Mouse (Mus musculus): Measurements from ENCODE around the gene Trpc4ap. TPM values are rescaled to one million over a fixed set of nuclear protein-coding genes. Genes with fewer than 3 reads are reported as not detected.
A peak's percentile ranks its signal among the peaks of the same experiment; 100 is the strongest.
"Not testable (repeated sequence)": the region's sequence is repeated elsewhere in the genome, so short reads cannot be mapped to it uniquely, and the experiment has no call there.

The Trpc4ap gene
- 100 to 1,000 TPM; 147 to 153 TPM for total RNA-seq (2021)
- long read RNA-seq, experiment 1, transcript Trpc4ap-201 (19 exons, 3,204 nt), result major isoform, 387 of 458 reads
- long read RNA-seq, experiment 1, transcript Trpc4ap-202 (19 exons, 3,091 nt), result minor isoform, 14 of 458 reads
- long read RNA-seq, experiment 1, partial matches to known transcripts, result 16 of 458 reads
- long read RNA-seq, experiment 1, other reads (novel, unspliced or antisense), result 41 of 458 reads
- long read RNA-seq, experiment 2, transcript Trpc4ap-201 (19 exons, 3,204 nt), result major isoform, 304 of 358 reads
- long read RNA-seq, experiment 2, transcript Trpc4ap-202 (19 exons, 3,091 nt), result minor isoform, 6 of 358 reads
- long read RNA-seq, experiment 2, partial matches to known transcripts, result 17 of 358 reads
- long read RNA-seq, experiment 2, other reads (novel, unspliced or antisense), result 31 of 358 reads

DNA sequence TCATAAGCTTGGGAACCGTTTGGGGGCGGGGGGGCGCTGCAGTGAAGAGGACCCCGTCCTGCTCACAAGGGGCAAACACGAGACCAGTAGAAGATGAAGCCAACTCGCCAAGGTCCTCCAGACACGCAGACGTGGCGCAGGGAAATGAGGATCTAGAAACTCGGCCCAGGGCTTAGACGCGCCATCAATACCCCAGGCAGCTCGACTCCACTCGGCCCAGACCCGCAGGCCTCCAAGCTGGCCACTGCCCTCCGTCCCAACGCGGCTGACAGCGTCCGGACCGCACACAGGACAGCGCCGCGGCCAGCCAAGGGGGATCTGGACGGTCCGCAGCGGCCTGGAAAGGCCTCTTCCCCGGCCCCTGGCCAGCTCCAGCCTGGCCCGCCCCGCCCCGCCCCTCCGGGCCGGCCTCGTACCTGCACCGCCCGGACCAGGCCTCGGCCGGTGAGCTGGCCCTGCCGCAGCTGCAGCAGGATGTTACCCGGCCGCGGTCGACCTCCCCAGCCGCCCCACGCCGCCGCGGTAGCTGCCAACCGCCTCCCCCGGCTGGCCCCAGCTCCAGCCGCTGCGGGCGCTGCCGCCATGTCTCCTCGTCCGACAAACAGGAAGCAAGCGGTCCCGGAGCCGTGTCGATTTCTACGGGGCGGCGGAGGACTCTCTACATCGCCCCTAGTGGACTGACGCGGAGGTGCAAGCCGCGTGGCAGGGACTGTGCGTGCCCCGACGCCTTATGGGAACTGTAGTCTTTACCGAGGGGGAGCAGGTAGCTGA is at the start of gene Trpc4ap:
Trpc4ap (minus strand) TSS at position 662 of the 771 bp plus-strand sequence.
- Histone ChIP-seq H3K27ac (peak within 1 kb of the TSS; percentile 93), H3K4me3 (peak within 1 kb of the TSS; percentile 79)
- peak; percentile 96 to 99 for DNase-seq (ENCODE audit: extremely low spot score in 1 of 2, low spot score in 2 of 2)
- peak; percentile 100 for TF ChIP-seq CTCF (IDR thresholded peaks at IDR 0.05)
- intact Hi-C loops (cut with DNase I), result loop anchor here (1.0 to 2.0 kb wide), 2 partner anchors 37 to 99 kb away; partner anchors contain the start of genes Edem2 and Gss

DNA sequence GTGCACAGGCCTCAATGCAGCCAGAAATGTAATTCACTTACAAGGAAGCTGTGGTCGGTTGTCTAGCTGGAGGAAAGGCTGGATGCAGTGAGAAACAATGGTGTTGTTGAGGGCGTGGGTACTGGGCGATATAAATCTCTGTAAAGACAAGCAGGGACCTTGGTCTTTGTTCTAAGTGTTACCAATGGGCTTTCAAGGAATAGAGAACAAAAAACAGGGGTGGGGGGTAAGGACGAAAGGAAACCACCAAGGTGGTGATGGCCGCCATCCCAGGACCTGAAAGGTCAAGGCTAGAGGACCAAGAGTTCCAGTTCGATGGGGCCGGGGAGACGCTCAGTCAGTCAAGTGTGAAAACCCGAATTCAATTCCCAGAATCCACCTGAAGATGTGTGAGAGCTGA is 45.6 kb upstream of the Trpc4ap start:
- intact Hi-C loops (cut with DNase I), result no loop called here
- Histone ChIP-seq H3K27ac (no peak overlapping the region), H3K4me3 (no peak overlapping the region)
- TF ChIP-seq CTCF (IDR thresholded peaks at IDR 0.05), result no peak
- no peak for DNase-seq (ENCODE audit: extremely low spot score in 1 of 2, low spot score in 2 of 2)

DNA sequence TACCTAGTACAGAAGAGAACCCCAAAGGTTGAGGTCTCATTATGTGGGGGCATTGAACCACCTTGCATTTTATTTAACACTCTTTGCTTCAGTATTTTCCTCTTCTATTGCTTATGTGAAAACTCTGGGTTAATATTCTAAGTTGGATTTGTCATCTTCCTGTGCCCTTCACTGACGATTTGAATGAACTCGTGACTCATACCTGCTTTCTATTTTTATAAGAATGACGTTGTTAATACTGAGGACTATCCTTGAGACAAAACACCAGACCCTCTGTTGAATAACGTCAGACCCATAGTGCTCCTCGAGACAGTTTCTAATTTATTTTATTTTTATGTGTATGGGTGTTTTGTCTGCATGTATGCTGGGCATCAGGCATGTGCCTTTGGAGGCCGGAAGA is 44.8 kb upstream of the Trpc4ap start:
- no peak overlapping the region for H3K27ac ChIP-seq
- H3K4me3 ChIP-seq, result no peak overlapping the region
- intact Hi-C loops (cut with DNase I), result no loop called here
- no peak for DNase-seq (ENCODE audit: extremely low spot score in 1 of 2, low spot score in 2 of 2)
- no peak for TF ChIP-seq CTCF (IDR thresholded peaks at IDR 0.05)

DNA sequence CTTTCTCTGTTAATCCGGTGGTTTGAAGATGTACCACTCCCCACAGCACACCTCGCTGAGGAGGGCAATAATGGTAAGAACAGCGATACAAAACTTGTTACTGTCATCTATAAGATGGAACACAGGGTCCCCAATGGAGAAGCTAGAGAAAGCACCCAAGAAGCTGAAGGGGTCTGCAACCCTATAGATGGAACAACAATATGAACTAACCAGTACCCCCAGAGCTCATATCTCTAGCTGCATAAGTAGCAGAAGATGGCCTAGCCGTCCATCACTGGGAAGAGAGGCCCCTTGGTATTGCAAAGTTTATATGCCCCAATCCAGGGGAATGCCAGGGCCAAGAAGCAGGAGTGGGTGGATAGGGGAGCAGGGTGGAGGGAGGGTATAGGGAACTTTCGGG is 43.6 kb upstream of the Trpc4ap start, which contains the start of gene Gm17581:
Gm17581 (minus strand) TSS at position 101 of the 400 bp plus-strand sequence.
- H3K4me3 ChIP-seq; DNase-seq (ENCODE audit: extremely low spot score in 1 of 2, low spot score in 2 of 2); H3K27ac ChIP-seq; intact Hi-C loops (cut with DNase I): not testable (repeated sequence)

DNA sequence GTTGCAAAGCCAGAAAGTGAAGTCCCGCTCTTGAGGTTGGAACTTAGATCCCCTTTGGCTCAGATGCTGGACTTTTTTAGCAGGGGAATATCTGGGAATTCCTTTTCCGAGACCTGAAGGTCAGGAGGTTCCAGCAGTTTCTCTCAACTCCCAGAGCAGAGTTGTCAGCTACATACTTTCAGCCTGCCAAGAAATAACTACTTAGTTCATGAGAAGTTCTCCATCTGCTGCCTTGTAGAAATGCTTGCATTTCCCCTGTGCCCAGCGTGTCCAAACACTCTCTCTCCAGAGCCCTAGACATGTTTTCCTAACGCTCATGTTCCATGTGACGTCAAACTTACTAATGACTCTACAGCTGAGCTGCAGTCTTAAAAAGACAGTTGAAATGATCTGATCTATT is 42.9 kb upstream of the Trpc4ap start:
- intact Hi-C loops (cut with DNase I), result no loop called here
- no peak for DNase-seq (ENCODE audit: extremely low spot score in 1 of 2, low spot score in 2 of 2)
- H3K4me3 ChIP-seq, result no peak overlapping the region
- no peak overlapping the region for H3K27ac ChIP-seq
- TF ChIP-seq CTCF (IDR thresholded peaks at IDR 0.05), result no peak

DNA sequence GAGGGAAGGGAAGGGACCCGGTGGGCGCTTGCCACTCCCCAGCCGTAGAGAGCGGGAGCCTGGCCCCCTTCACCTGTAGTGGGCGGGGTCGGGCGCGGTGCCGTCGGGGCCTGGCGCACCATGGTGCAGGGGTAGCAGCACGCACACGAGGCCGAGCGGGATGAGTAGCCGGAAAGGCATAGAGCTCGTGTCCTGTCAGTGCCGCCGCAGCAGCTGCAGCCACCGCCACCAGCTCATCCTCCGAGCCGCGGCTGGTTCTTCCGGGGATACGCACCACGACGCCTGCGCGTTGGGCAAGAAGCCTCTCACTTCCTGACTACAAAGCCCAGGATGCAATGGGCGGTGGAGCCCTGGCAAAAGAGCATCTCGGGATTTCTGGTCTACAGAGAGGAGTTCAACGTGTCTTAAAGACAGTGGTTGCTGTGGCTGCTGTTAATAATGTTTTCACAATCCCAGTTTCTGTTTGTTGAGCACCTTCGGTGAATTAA is 37.0 kb upstream of the Trpc4ap start, which contains the start of gene Edem2:
Edem2 (minus strand) TSS at position 318 of the 488 bp plus-strand sequence.
- Histone ChIP-seq H3K4me3 (peak within 1 kb of the TSS; percentile 98), H3K27ac (peak within 1 kb of the TSS; percentile 82)
- no peak for TF ChIP-seq CTCF (IDR thresholded peaks at IDR 0.05)
- peak; percentile 89 to 91 for DNase-seq (ENCODE audit: extremely low spot score in 1 of 2, low spot score in 2 of 2)
- intact Hi-C loops (cut with DNase I), result loop anchor here (1.0 to 5.0 kb wide), 3 partner anchors 32 to 57 kb away; partner anchors contain the start of gene Trpc4ap

DNA sequence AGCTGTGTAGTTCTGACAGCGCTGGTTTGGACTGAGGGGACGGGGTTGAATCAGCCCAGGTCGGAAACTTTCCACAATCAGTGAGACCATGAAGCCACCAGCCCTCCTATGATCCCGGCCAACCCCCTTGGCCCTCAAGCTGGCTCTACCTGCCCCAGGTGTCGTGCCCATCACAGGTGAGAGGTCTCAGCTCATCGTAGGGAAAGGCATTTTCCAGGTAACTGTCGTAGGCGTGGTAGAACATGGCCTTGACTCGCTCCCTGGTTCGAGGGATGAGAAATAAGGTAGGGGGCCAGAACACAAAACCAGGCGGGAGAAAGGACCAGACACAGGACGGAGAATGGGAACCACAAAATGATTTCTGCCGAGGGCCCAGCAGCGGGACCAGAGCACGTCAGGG is 36.6 kb upstream of the Trpc4ap start:
- peak overlapping the region; percentile 98 for H3K4me3 ChIP-seq

DNA sequence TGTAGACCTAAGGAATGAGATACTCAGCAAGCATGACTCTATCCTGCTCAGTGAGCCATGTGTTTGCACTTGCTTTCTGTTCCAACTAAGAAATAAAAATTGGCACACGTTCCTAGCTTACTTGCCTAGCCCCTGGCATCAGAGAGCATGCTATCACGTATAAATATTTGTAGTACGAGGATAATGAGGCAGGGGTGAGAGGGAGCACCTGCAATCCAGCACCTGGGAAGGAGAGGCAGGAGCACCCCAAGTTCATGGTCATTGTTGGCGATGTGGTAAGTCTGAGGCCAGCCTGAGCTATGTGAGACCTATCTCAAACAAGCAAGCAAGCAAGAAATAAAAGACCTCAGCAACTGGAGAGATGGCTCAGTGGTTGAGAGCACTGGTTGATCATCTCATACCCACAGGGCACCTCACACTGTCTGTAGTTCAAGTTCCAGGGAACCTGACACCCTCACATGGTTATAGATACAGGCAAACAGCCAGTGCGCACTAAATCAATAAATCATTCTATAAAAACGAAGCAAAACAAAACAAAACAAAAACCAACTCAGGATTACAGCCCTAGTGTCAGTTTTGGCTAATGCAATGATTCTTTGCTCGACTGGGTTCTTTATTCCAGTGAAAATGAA is 35.7 kb upstream of the Trpc4ap start:
- DNase-seq (ENCODE audit: extremely low spot score in 1 of 2, low spot score in 2 of 2), result no peak
- H3K4me3 ChIP-seq, result no peak overlapping the region
- no peak for TF ChIP-seq CTCF (IDR thresholded peaks at IDR 0.05)
- H3K27ac ChIP-seq, result no peak overlapping the region
- intact Hi-C loops (cut with DNase I), result loop anchor here (2.0 to 5.0 kb wide), 2 partner anchors 31 to 56 kb away; no protein-coding TSS in a partner anchor

More for the DNA sequence above, 36.6 kb upstream of the Trpc4ap start:
- no peak for TF ChIP-seq CTCF (IDR thresholded peaks at IDR 0.05)
- intact Hi-C loops (cut with DNase I), result loop anchor here (1.0 to 5.0 kb wide), 3 partner anchors 32 to 56 kb away; partner anchors contain the start of gene Trpc4ap
- peak overlapping the region; percentile 63 for H3K27ac ChIP-seq
- no peak for DNase-seq (ENCODE audit: extremely low spot score in 1 of 2, low spot score in 2 of 2)

DNA sequence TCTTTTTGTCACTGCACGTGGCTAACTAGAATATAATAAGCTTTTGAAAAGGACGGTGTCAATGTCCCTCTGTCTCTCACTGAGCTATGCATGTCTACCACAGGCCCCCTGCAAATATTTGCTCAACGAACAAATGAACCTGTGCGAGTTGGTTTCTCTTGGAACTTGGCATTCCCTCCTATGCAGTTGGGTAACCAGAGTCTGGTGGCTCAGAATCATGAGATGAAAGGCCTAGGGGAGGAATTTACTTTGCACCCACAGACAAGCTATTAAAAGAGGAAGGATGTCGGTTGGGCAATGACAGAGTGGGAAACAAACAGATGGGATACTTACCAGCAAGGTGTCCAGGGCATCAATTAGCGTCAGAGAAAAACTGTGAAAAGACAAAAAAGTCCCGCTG is 34.1 kb upstream of the Trpc4ap start:
- TF ChIP-seq CTCF (IDR thresholded peaks at IDR 0.05), result no peak
- intact Hi-C loops (cut with DNase I), result loop anchor here (5.0 kb wide), 1 partner anchor 54 kb away; no protein-coding TSS in a partner anchor
- no peak for DNase-seq (ENCODE audit: extremely low spot score in 1 of 2, low spot score in 2 of 2)

DNA sequence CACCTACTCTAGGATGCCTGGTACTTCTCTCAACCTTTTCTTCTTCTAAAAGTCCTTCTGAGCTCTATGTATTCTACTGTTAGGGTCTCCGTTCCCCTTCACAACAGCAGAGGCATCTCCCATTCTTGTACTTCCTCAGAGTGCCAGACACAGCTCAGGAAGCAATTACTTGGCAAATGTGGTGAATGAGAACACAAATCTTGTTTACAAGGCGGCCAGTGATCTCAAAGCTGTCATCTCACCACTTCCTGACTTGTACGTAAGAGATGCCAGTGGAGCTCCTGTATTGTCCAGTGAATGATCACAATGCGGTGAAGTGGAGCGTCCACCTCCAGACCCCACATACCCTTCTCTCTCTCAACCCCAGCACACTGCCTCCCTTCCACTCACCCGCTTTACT is 32.3 kb upstream of the Trpc4ap start:
- Histone ChIP-seq H3K27ac (no peak overlapping the region), H3K4me3 (no peak overlapping the region)
- no peak for DNase-seq (ENCODE audit: extremely low spot score in 1 of 2, low spot score in 2 of 2)
- intact Hi-C loops (cut with DNase I), result no loop called here
- TF ChIP-seq CTCF (IDR thresholded peaks at IDR 0.05), result no peak

More for the DNA sequence above, 34.1 kb upstream of the Trpc4ap start:
- H3K4me3 ChIP-seq, result no peak overlapping the region
- H3K27ac ChIP-seq, result no peak overlapping the region

DNA sequence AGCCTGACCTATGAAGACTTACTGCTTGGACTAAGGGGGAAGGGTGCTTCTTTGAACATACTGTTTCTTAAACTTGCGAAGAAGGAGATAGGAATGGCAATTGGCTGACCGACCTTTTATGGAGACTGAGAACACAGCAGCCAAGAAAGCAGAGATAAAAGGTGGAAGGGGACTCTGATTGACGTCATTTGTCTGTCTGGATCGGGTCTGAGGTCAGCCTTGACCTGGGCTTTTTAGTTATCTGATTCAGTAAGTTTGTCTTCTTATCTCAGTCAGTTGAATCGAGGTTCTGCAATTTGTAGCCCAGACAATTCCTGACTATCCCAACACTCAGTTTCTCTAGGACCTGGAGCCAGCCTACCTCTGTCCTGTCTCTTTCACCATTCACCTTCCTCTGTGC is 31.9 kb upstream of the Trpc4ap start:
- no peak for TF ChIP-seq CTCF (IDR thresholded peaks at IDR 0.05)
- intact Hi-C loops (cut with DNase I), result no loop called here
- no peak for DNase-seq (ENCODE audit: extremely low spot score in 1 of 2, low spot score in 2 of 2)
- Histone ChIP-seq H3K27ac (no peak overlapping the region), H3K4me3 (no peak overlapping the region)
